9 mouse cellular contexts compared by ENCODE assay signal in the genomic region with DNA sequence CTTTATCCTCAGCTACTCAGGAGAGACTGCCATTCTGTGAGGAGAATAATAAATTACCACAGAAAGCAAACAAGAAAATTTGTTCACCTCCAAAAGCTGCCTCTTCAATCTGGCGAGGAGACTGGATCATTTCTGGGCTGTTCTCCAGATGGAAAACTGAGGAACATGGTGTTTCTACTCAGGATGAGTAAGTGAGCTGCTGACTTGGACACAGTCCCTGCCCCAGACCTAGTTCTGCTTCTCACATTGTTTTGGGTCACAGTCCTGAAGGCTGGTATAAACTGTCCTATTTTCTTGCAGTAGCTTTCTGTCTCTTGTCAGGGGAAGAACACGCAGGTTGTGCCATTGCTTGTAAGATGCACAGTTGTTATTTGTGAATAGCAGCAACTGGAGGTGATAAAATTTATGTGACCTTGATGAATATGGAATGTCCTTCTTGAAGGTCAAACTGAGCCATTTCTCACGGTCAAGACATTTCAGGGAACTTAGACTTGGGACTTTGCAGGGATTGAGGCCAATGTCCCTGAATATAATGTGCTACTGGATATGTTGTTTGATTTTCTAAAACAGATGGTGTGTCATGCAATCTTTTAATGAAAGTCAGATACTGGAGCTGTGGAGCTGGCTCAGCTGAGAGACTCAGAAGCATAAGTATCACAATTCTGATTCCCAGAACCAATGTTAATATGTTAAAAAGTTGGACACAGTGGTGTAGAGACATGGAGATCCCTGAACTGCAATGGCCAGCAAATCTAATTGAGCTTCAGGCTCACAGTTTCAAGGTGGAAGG.
A peak's percentile ranks its signal among the peaks of the same experiment; 100 is the strongest.
DNase-seq lines count a peak whose midpoint lies in the region; ATAC-seq and TF ChIP-seq lines count a peak whose summit lies in the region.
"Had no signal": no experiment of that assay in that cellular context is flagged by ENCODE, and none has a peak within 500 bp of the region (broad histone marks: within the 10 kb centered on the region; RNA-seq: fewer than 3 reads in every experiment).

No protein-coding gene starts in this region.

- H3K9me3 ChIP-seq in intestine, embryonic 16.5 days (ENCODE audit: control insufficient read depth, low read length) = no peaks in the 10 kb centered on the region
- H3K9me3 ChIP-seq: neural tube, embryonic 13.5 days had no signal

- H3K4me3 ChIP-seq in kidney, adult 2 months (ENCODE audit: insufficient read depth, low read depth, low read length) = no peak overlapping the region
- H3K4me3 ChIP-seq in intestine, embryonic 16.5 days (ENCODE audit: low read length) = no peak overlapping the region
- H3K4me3 ChIP-seq: neural tube, embryonic 13.5 days had no signal

- no peaks in the 10 kb centered on the region for H3K27me3 ChIP-seq in kidney, adult 2 months (replicated peaks; ENCODE audit: control insufficient read depth, insufficient read depth, low read length)
- H3K27me3 ChIP-seq in intestine, embryonic 16.5 days (replicated peaks; ENCODE audit: control insufficient read depth, insufficient read depth, low read length) = no peaks in the 10 kb centered on the region
- H3K27me3 ChIP-seq: neural tube, embryonic 13.5 days had no signal

- TF ChIP-seq POLR2A in kidney, adult 2 months (IDR thresholded peaks at IDR 0.05; ENCODE audit: low read depth, low read length) = no peak

- no peak for TF ChIP-seq CTCF in kidney, adult 2 months (conservative IDR thresholded peaks at IDR 0.05; ENCODE audit: insufficient read depth, insufficient read length, low read depth, low read length)

- H3K36me3 ChIP-seq in kidney, adult 2 months (ENCODE audit: control insufficient read depth, insufficient read depth, low read length) = no peaks in the 10 kb centered on the region
- no peaks in the 10 kb centered on the region for H3K36me3 ChIP-seq in intestine, embryonic 16.5 days (ENCODE audit: control insufficient read depth, insufficient read depth, low read length)
- H3K36me3 ChIP-seq: neural tube, embryonic 13.5 days had no signal

- intact Hi-C loops in left cerebral cortex, postnatal 36 days (cut with DNase I) = no loop called here

- no peak overlapping the region for H3K4me2 ChIP-seq in intestine, embryonic 16.5 days (ENCODE audit: low read depth, low read length)
- H3K4me2 ChIP-seq: neural tube, embryonic 13.5 days had no signal

- ATAC-seq in intestine, embryonic 16.5 days = no peak
- no peak for ATAC-seq in erythroblast, adult 5-6 weeks (replicated peaks; ENCODE audit: low FRiP score, poor library complexity, severe bottlenecking)

- H3K9ac ChIP-seq in intestine, embryonic 16.5 days (ENCODE audit: low read depth, low read length) = no peak overlapping the region
- H3K9ac ChIP-seq: neural tube, embryonic 13.5 days had no signal

- peak; percentile 8 for DNase-seq in kidney, adult 2 months
- DNase-seq in kidney, adult 8-10 months = no peak
- DNase-seq in cerebellum, adult 11 months = peak; percentile 9
- peak; percentile 70 for DNase-seq in gastrocnemius, postnatal 25 days
- DNase-seq in left cerebral cortex, postnatal 36 days (ENCODE audit: low spot score in 2 of 2) = peak; percentile 64 to 69
- DNase-seq in spleen, adult 18-20 months = no peak

- no peak overlapping the region for H3K27ac ChIP-seq in kidney, adult 2 months (ENCODE audit: insufficient read depth, low read depth, low read length)
- H3K27ac ChIP-seq in intestine, embryonic 16.5 days (ENCODE audit: low read length) = no peak overlapping the region
- H3K27ac ChIP-seq: neural tube, embryonic 13.5 days had no signal

- H3K4me1 ChIP-seq in kidney, adult 2 months (ENCODE audit: control insufficient read depth, insufficient read depth, low read length) = no peaks in the 10 kb centered on the region; the same call in 1 of the 2 replicates
- no peaks in the 10 kb centered on the region for H3K4me1 ChIP-seq in intestine, embryonic 16.5 days (ENCODE audit: control insufficient read depth, insufficient read depth, low read length)
- H3K4me1 ChIP-seq: neural tube, embryonic 13.5 days had no signal

- 60% methylated on average over 3 of the region's 3 CpGs for WGBS in kidney, adult 2 months
- 68% methylated on average over 3 of the region's 3 CpGs for WGBS in intestine, embryonic 16.5 days

Comparison
In these comparisons a context has a peak if more than half of its experiments do, and no peak if none do; other contexts are left out.
1. DNase-seq: peak in kidney, adult 2 months (single experiment), cerebellum, adult 11 months (single experiment), gastrocnemius, postnatal 25 days (single experiment) and left cerebral cortex, postnatal 36 days (2 of 2); none in kidney, adult 8-10 months (0 of 2) and spleen, adult 18-20 months (0 of 2).